In the genomic region with DNA sequence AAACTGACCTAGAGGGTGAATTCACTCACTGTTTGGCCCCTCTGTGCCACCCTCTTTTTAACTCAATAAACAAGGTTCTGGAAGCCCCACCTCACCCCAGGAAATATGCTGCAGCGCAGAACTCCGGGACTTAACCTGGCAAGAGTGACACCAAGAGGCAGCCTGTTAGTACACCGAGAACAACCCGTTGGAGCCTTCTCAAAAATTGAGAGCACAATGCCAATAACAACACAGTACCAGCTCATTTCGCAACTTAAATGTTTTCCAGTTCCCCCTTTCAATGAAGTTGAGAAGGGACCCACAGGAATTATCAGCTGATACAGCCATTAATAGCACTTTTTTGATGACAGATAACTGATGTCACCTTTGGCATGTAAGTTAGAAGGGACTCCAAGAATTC, we compare ENCODE assay signal across 19 mouse cellular contexts. TPM values are rescaled to one million over a fixed set of nuclear protein-coding genes. Genes with fewer than 3 reads are reported as not detected.
DNase-seq lines count a peak whose midpoint lies in the region; ATAC-seq lines count a peak whose summit lies in the region.
"Had no signal": no experiment of that assay in that cellular context is flagged by ENCODE, and none has a peak within 500 bp of the region (broad histone marks: within the 10 kb centered on the region; RNA-seq: fewer than 3 reads in every experiment).

No protein-coding gene starts in this region.

- no peak for ATAC-seq in heart, embryonic 12.5 days (ENCODE audit: insufficient number of reproducible peaks, low FRiP score)
- ATAC-seq: inflammation-experienced regulatory T-cells, adult 6 months; midbrain, embryonic 15.5 days had no signal

- peak; percentile 10 for DNase-seq in adrenal gland, adult 2 months
- DNase-seq in adrenal gland, postnatal 25 days = no peak
- peak; percentile 48 for DNase-seq in heart, adult 8-10 months (ENCODE audit: low spot score)
- peak; percentile 8 for DNase-seq in urinary bladder, postnatal 14 days (ENCODE audit: low spot score)
- DNase-seq in urinary bladder, postnatal 25 days (ENCODE audit: low spot score) = no peak
- DNase-seq in thymus, postnatal 0 days (ENCODE audit: low spot score) = no peak
- no peak for DNase-seq in hindbrain, embryonic 10.5 days (ENCODE audit: low spot score)
- DNase-seq: retina, postnatal 1 day; thymus, postnatal 25 days had no signal

- no peaks in the 10 kb centered on the region for H3K36me3 ChIP-seq in heart, embryonic 12.5 days
- H3K36me3 ChIP-seq in hindbrain, embryonic 10.5 days = no peaks in the 10 kb centered on the region
- H3K36me3 ChIP-seq: embryonic facial prominence, embryonic 13.5 days; forebrain, embryonic 12.5 days; limb, embryonic 10.5 days; liver, embryonic 15.5 days; midbrain, embryonic 15.5 days; neural tube, embryonic 13.5 days; stomach, embryonic 15.5 days had no signal

- no peak overlapping the region for H3K4me3 ChIP-seq in heart, embryonic 12.5 days
- no peak overlapping the region for H3K4me3 ChIP-seq in hindbrain, embryonic 10.5 days
- H3K4me3 ChIP-seq: embryonic facial prominence, embryonic 13.5 days; forebrain, embryonic 12.5 days; limb, embryonic 10.5 days; liver, embryonic 15.5 days; midbrain, embryonic 15.5 days; neural tube, embryonic 13.5 days; stomach, embryonic 15.5 days had no signal

- no peak overlapping the region for H3K27ac ChIP-seq in heart, embryonic 12.5 days (ENCODE audit: poor library complexity, severe bottlenecking)
- H3K27ac ChIP-seq in hindbrain, embryonic 10.5 days = no peak overlapping the region
- H3K27ac ChIP-seq: embryonic facial prominence, embryonic 13.5 days; forebrain, embryonic 12.5 days; liver, embryonic 15.5 days; midbrain, embryonic 15.5 days; neural tube, embryonic 13.5 days; stomach, embryonic 15.5 days had no signal

- H3K27me3 ChIP-seq in heart, embryonic 12.5 days (replicated peaks) = no peaks in the 10 kb centered on the region
- H3K27me3 ChIP-seq in hindbrain, embryonic 10.5 days (ENCODE audit: insufficient read depth, poor library complexity, severe bottlenecking) = no peaks in the 10 kb centered on the region
- H3K27me3 ChIP-seq: embryonic facial prominence, embryonic 13.5 days; forebrain, embryonic 12.5 days; liver, embryonic 15.5 days; midbrain, embryonic 15.5 days; neural tube, embryonic 13.5 days; stomach, embryonic 15.5 days had no signal

- WGBS in heart, embryonic 12.5 days = 73% methylated on average over 5 of the region's 5 CpGs
- 91% methylated on average over 5 of the region's 5 CpGs for WGBS in hindbrain, embryonic 10.5 days

- no peaks in the 10 kb centered on the region for H3K9me3 ChIP-seq in heart, embryonic 12.5 days (replicated peaks)
- no peaks in the 10 kb centered on the region for H3K9me3 ChIP-seq in hindbrain, embryonic 10.5 days
- H3K9me3 ChIP-seq: embryonic facial prominence, embryonic 13.5 days; forebrain, embryonic 12.5 days; limb, embryonic 10.5 days; liver, embryonic 15.5 days; midbrain, embryonic 15.5 days; neural tube, embryonic 13.5 days; stomach, embryonic 15.5 days had no signal

- H3K9ac ChIP-seq in heart, embryonic 12.5 days = no peak overlapping the region
- H3K9ac ChIP-seq: embryonic facial prominence, embryonic 13.5 days; forebrain, embryonic 12.5 days; liver, embryonic 15.5 days; midbrain, embryonic 15.5 days; neural tube, embryonic 13.5 days; stomach, embryonic 15.5 days had no signal

- no peak overlapping the region for H3K4me2 ChIP-seq in heart, embryonic 12.5 days
- H3K4me2 ChIP-seq: embryonic facial prominence, embryonic 13.5 days; forebrain, embryonic 12.5 days; liver, embryonic 15.5 days; midbrain, embryonic 15.5 days; neural tube, embryonic 13.5 days; stomach, embryonic 15.5 days had no signal

- no peaks in the 10 kb centered on the region for H3K4me1 ChIP-seq in heart, embryonic 12.5 days (replicated peaks)
- 0 out of 2 replicates have a peak, but pooled peaks cover 11% of the 10 kb centered on the region for H3K4me1 ChIP-seq in hindbrain, embryonic 10.5 days (replicated peaks)
- H3K4me1 ChIP-seq: forebrain, embryonic 12.5 days; liver, embryonic 15.5 days; midbrain, embryonic 15.5 days; neural tube, embryonic 13.5 days; stomach, embryonic 15.5 days had no signal

RNA-seq across cellular contexts. Expression of a gene that starts 38.3 kb away (rescaled TPM):
- total RNA-seq in adrenal gland, adult 2 months (2021) = 10 to 100 TPM in 1 of 2 experiments, 1 to 10 TPM in 1; 9.7 to 16.7 TPM
- polyA plus RNA-seq in adrenal gland, adult 2 months (2012; rRNA removed) = 2.9 and 3.2 TPM in 2 replicates
- total RNA-seq in adrenal gland, postnatal 25 days (2021) = 9.4 and 9.8 TPM in 2 replicates
- total RNA-seq in heart, adult 8-10 months (2022) = 1 to 10 TPM; 3.7 to 5.1 (median 3.9) TPM
- 2.3 and 3.0 TPM in 2 replicates for polyA plus RNA-seq in heart, embryonic 12.5 days (2016; fragmentation: Nextera tagmentation; extraction: Ambion mirVana)
- polyA plus RNA-seq in thymus, postnatal 0 days (2015; fragmentation: Nextera tagmentation; extraction: Ambion mirVana) = 0.17 and 0.18 TPM in 2 replicates
- polyA plus RNA-seq in hindbrain, embryonic 10.5 days (2016; fragmentation: Nextera tagmentation; extraction: Ambion mirVana) = 2.7 and 3.4 TPM in 2 replicates
- total RNA-seq: megakaryocyte progenitor cell, adult 5-6 weeks had no signal

Comparison
In these comparisons a context has a peak if more than half of its experiments do, and no peak if none do; other contexts are left out.
1. DNase-seq: peak in adrenal gland, adult 2 months (single experiment), heart, adult 8-10 months (single experiment) and urinary bladder, postnatal 14 days (single experiment); none in adrenal gland, postnatal 25 days (single experiment), urinary bladder, postnatal 25 days (single experiment), thymus, postnatal 0 days (single experiment) and hindbrain, embryonic 10.5 days (single experiment).